Mouse (Mus musculus): ENCODE results near the gene Slc26a5. TPM values are rescaled to one million over a fixed set of nuclear protein-coding genes. Genes with fewer than 3 reads are reported as not detected.

The Slc26a5 gene
- total RNA-seq, 2 experiments from 2014 or later = 0.15 to 0.17 TPM

GRCm38 (mm10) chr5:21813994-21814393, 51.4 kb downstream of the Slc26a5 start:
- DNase-seq (ENCODE audit: low spot score in 2 of 2) = peak in 1 of 2 experiments; percentile 34

DNA sequence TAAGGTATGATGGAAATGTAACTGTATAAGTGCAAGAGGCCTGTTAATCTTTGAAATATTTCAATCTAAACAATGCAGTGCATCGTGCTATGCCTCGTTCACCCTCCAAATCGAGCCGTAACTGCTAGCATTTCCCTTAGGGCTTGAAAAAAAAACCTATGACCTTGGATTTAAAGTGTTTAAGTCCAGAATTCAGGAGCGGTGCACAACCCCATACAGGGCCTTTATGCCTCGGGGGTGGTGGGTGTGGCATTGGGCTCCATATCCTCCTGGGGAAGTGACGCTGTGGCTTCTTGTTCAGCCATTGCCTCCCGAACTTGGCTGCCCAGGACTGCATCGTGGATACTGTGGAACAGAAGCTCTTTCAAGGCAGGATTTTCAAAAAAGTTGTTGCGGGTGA, 54.5 kb downstream of the Slc26a5 start:
- no peak for DNase-seq (ENCODE audit: low spot score in 2 of 2)

DNA sequence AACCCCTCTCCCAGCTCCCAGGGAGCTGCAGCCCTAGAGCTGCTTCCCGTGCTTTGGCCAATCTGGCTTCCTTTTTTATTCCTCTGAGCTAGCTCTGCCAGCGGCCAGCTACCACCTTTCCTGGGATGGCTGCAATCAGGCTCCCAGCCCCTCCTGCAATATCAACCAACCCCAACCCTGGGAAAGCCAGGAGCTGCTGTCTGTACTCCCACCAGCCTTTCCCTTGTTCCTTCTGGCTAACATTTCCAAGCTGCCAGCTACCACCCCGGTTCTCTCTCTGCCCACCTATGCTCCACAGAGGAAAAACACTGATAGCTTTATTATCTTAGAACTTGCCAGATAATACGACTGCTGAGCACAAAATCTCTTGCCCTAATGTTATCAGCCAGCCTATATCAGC, 60.6 kb downstream of the Slc26a5 start:
- DNase-seq (ENCODE audit: low spot score in 2 of 2) = no peak

GRCm38 (mm10) chr5:21803691-21804188, 61.7 kb downstream of the Slc26a5 start:
- DNase-seq (ENCODE audit: low spot score in 2 of 2) = no peak

- no peak for DNase-seq (ENCODE audit: low spot score in 2 of 2)
These were observed 62.5 kb downstream of the Slc26a5 start for GRCm38 (mm10) chr5:21802907-21803306.

GRCm38 (mm10) chr5:21792166-21792565, 73.2 kb downstream of the Slc26a5 start:
- DNase-seq (ENCODE audit: low spot score in 2 of 2) = no peak

DNA sequence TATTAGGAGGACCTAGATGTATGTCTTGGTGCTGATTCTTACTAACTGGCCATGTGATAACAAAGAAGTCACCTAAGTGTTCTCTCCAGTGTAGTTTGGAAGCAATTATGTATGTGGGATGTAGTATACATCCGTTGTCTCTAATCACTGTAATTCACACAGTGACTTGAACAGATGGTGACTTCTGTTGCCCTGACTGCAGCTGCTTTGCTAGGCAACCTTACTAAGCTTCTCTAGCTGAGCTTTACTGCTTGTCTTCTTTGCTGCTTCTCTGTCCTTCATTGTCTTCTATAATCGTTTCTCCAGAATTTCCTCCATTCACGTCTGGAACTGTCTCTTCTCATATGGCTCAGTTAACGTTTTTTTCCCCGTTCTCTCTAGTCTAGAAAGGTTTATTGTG, 76.3 kb downstream of the Slc26a5 start:
- peak in 1 of 2 experiments; percentile 63 for DNase-seq (ENCODE audit: low spot score in 2 of 2)

DNA sequence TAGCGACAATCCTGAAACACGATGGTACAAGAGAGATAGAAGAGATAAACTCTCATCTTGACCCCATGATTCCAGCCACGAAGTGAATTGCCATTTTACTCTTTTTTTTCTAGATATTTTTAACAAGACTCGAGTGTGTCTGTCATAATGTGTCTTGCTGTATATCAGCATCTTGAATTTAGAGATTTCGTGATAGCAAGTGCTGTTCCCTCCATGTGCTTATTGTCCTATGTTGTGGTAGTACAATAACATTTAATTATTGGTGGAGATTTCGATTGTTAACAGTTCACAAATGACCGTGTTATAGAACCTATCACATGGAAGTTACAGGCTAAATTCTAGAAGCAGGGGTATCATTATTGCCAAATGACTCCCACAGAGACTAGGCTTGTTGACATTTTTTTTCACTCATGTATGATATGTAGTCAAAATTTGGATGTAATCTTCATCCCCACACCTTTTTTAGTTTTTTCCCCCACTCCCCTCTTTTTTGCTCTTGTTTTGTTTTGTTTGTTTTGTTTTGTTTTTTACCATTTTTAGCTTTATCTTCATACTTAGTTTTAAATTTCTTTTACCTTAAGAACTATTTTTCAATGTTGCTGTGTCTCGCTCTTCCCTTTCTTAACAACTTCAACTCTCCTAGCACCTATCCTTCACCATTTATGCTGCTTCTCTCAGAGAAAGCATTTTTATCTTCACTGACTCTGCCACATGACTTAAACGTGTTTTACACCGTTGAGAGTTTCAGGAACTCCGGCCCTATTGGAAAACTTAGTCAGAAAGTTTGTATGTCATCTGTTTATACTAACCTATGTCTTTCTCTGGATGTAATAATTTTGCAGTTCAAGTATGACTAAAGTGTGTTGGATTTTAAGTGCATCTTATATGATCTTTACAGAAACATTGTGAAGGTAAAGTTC, 78.0 kb downstream of the Slc26a5 start:
- DNase-seq (ENCODE audit: low spot score in 2 of 2) = no peak

DNA sequence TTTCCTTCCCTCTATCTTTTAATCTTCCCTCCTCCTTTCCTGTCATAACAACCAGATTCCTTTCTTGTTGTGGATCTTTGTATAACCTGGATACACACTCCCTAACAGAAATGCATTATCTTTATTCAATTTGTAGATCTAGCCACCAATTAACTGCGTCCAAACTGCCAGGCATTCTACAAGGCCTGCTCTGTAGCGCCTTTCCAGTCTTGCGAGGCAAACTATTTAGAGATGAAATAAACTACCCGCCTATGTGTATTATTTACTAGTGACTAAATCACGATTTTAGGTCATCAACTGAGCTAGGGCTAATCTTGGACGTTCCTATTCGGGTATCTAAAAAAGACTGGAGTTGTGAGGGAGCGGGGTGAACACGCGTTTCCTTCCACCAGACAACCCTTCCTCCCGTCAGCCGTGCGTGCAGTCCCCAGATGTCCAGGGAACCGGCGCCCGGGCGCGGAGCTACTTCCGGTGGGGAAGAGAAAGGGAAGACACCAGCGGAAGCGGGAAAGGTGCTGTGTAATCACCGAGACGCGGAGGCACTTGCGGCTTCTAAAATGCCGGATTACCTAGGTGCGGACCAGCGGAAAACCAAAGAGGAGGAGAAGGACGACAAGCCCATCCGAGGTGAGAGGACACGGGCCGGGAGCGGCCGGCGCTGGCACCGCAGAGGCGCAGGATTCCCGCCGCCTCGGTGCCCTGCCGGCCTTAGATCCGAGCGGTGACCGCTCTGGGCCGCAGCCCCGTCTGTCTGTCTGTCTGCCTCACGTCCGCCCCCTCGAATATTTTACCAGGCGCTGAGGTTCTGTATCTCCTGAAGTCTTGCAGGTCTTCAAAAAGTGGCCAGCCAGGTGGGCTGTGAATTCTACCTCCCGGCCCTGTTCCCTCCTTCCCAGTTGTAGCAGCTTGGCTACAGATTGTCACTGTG, 78.9 kb downstream of the Slc26a5 start:
- DNase-seq (ENCODE audit: low spot score in 2 of 2) = peak; percentile 91 to 95

DNA sequence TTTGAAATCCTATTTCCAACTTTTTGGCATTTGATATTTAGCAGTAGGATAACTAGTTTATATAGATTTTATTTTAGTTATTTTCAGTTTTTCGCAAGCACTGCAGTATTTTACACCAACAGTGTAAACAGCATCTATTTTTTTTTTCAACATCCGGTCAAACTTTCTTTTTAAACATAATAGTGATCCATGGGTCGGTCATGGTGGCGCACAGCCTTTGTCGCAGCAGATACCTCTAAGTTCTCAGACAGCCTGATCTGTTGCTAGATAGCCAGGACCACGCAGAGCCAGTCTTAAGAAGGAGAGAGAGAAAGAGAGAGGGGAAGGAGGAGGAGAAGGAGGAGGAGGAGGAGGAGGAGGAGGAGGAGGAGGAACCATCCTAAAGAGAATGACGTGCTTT, 79.6 kb downstream of the Slc26a5 start:
- no peak for DNase-seq (ENCODE audit: low spot score in 2 of 2)

DNA sequence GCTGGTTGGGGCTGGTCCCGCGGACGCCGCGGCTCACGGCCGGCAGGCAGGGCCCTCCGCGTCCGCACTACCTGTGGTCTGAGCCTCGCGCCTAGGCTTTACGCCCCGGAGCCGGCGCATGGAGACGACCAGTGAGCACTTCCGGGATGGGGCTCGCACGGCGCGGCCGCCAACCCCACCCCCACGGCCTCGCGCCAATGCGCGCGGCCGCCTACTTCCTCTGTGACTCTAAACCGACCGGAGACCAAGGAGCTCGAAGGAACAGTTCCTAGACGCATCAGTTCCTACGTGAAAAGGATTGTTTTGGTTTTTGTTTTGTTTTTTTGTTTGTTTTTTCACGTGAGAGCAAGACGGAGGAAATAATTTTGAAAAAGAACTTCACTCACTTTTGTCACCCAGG, 80.4 kb downstream of the Slc26a5 start, which contains the start of the genes Dnajc2 and Psmc2:
Dnajc2 (minus strand) TSS at position 199 of the 400 bp plus-strand sequence.
Psmc2 (plus strand) TSS at position 231 of the 400 bp plus-strand sequence.
- peak; percentile 86 to 93 for DNase-seq (ENCODE audit: low spot score in 2 of 2)

GRCm38 (mm10) chr5:21784161-21785052, 81.0 kb downstream of the Slc26a5 start:
- no peak for DNase-seq (ENCODE audit: low spot score in 2 of 2)

- no peak for DNase-seq (ENCODE audit: low spot score in 2 of 2)
These were observed 88.9 kb downstream of the Slc26a5 start for GRCm38 (mm10) chr5:21776491-21776890.

DNA sequence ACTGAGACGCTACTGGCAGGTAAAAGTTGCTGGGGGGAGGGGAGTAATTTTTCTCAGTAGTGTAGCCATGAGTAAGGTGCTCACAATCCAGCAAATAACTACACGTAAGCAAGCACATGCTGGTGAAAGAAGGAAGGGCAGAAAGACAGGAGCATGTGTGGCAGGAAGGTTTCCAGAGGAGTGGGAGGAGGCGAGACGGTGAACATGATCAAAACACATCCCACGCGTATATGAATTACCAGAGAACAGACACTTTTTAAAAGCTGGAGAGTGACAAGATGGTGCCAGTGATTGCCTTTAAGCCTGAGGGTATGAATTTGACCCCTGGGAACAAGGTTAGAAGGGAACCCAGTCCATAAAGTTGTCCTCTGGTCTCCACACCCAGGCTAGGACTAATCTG, 95.6 kb downstream of the Slc26a5 start:
- DNase-seq (ENCODE audit: low spot score in 2 of 2) = peak in 1 of 2 experiments; percentile 63

- no peak for DNase-seq (ENCODE audit: low spot score in 2 of 2)
These were observed 96.9 kb downstream of the Slc26a5 start for GRCm38 (mm10) chr5:21768506-21768905.

Other genes starting within 250 kb of the Slc26a5 start
- gene Fbxl13, start 220.0 kb downstream of the Slc26a5 start, total RNA-seq (2021) = under 1 TPM in 1 of 2 experiments, not detected in 1; 0.35 TPM
- gene Armc10, start 219.8 kb downstream of the Slc26a5 start, total RNA-seq (2021) = 10 to 100 TPM; 21.4 to 22.3 TPM
- 10 to 100 TPM; 31.6 to 31.8 TPM for gene Napepld, start 164.2 kb downstream of the Slc26a5 start, total RNA-seq (2021)
- 10 to 100 TPM; 76.1 to 87.9 TPM for gene Pmpcb, start 128.5 kb downstream of the Slc26a5 start, total RNA-seq (2021)
- gene Dnajc2, start 80.4 kb downstream of the Slc26a5 start, total RNA-seq (2021) = 10 to 100 TPM; 29.8 to 31.1 TPM
- 100 to 1,000 TPM; 113 to 117 TPM for gene Psmc2, start 80.3 kb downstream of the Slc26a5 start, total RNA-seq (2021)

Data from layer of hippocampus, adult 18-20 months (tissue).